Mouse (Mus musculus) liver, embryonic 11.5 days (tissue): ENCODE results near the gene Hoxd9. TPM values are rescaled to one million over a fixed set of nuclear protein-coding genes. Genes with fewer than 3 reads are reported as not detected.

Source experiments
- ATAC-seq: fragments of 200-750 bp; cut with Nextera tagmentation; replicated peaks from 2 replicates; pipeline ENCODE4 v1.8.0; 2017; ENCODE audit warnings: moderate number of reproducible peaks, mild to moderate bottlenecking, moderate TSS enrichment, moderate library complexity; ENCODE audit not compliant: low FRiP score
- DNase-seq: peaks from one replicate; pipeline ENCODE4 v3.0.0-alpha.2; 2017; ENCODE audit warnings: low spot score
- H3K27ac ChIP-seq: fragments of 300-500 bp; sonication (generic); 2 replicates; pipeline ENCODE4 v1.5.1; 2014; ENCODE audit warnings: mild to moderate bottlenecking, low read depth, low read length, control low read depth
- H3K27me3 ChIP-seq: fragments of 300-500 bp; sonication (generic); replicated peaks from 2 replicates; pipeline ENCODE4 v1.6.1; 2014; ENCODE audit warnings: low read length, mixed read lengths; ENCODE audit not compliant: control insufficient read depth, insufficient read depth
- H3K36me3 ChIP-seq: fragments of 300-500 bp; sonication (generic); 2 replicates; pipeline ENCODE4 v1.6.1; 2014; ENCODE audit warnings: mild to moderate bottlenecking, low read length, moderate library complexity, mixed read lengths; ENCODE audit not compliant: control insufficient read depth, insufficient read depth
- H3K4me1 ChIP-seq: fragments of 300-500 bp; sonication (generic); replicated peaks from 2 replicates; pipeline ENCODE4 v1.6.1; 2014; ENCODE audit warnings: low read length, mixed read lengths; ENCODE audit not compliant: control insufficient read depth, insufficient read depth
- H3K4me2 ChIP-seq: fragments of 300-500 bp; sonication (generic); 2 replicates; pipeline ENCODE4 v1.6.1; 2014; ENCODE audit warnings: mild to moderate bottlenecking, control low read depth, moderate library complexity
- H3K4me3 ChIP-seq: fragments of 300-500 bp; sonication (generic); 2 replicates; pipeline ENCODE4 v1.5.1; 2014; ENCODE audit warnings: low read depth, low read length, control low read depth
- H3K9ac ChIP-seq: fragments of 300-500 bp; sonication (generic); 2 replicates; pipeline ENCODE4 v1.6.1; 2014; ENCODE audit warnings: low read depth, low read length, control low read depth
- H3K9me3 ChIP-seq: fragments of 300-500 bp; sonication (generic); 2 replicates; pipeline ENCODE4 v1.6.1; 2016; ENCODE audit warnings: low read length, inconsistent platforms, mixed read lengths; ENCODE audit not compliant: control insufficient read depth
- WGBS: fragments of 180-500 bp; shearing (Covaris S2); extraction: QIAGEN DNeasy Blood & Tissue Kit; methylation state at CpG from one replicate; pipeline ENCODE4 v1.1.7; 2014; 5-methylcytosine and 5-hydroxymethylcytosine counted together
- polyA plus RNA-seq: library from polyadenylated mRNA; unstranded; fragments of >200 nt; fragmentation: Nextera tagmentation; extraction: Ambion mirVana; gene quantifications from 2 replicates; pipeline ENCODE4 v1.2.1, GENCODE M21; 2014

The Hoxd9 gene
- polyA plus RNA-seq, 1 experiment from 2014 or later: 0.22 TPM

- Histone ChIP-seq H3K36me3 (no peaks in the 10 kb centered on the region), H3K4me2 (no peak overlapping the region), H3K4me1 (peaks cover 10% of the 10 kb centered on the region; the same call in 1 of the 2 replicates), H3K9ac (no peak overlapping the region), H3K9me3 (no peaks in the 10 kb centered on the region), H3K4me3 (no peak overlapping the region), H3K27ac (no peak overlapping the region), H3K27me3 (peaks cover 99% of the 10 kb centered on the region)
- no peak for DNase-seq
- ATAC-seq: no peak
- 17% methylated on average over 5 of the region's 5 CpGs for WGBS
Observed at GRCm38 (mm10) chr2:74709465-74710419, 12.2 kb downstream of the Hoxd9 start.

GRCm38 (mm10) chr2:74710929-74711543, 13.5 kb downstream of the Hoxd9 start:
- Histone ChIP-seq H3K27me3 (peaks cover 99% of the 10 kb centered on the region), H3K4me2 (no peak overlapping the region; the same call in 1 of the 2 replicates), H3K4me1 (no peaks in the 10 kb centered on the region; the same call in 1 of the 2 replicates), H3K27ac (no peak overlapping the region), H3K9ac (no peak overlapping the region), H3K4me3 (no peak overlapping the region), H3K9me3 (no peaks in the 10 kb centered on the region), H3K36me3 (no peaks in the 10 kb centered on the region)
- ATAC-seq (no peak), DNase-seq (no peak)
- WGBS: 2% methylated on average over 16 of the region's 16 CpGs

- ATAC-seq (no peak), DNase-seq (no peak)
- H3K9me3 ChIP-seq: no peaks in the 10 kb centered on the region
- no peaks in the 10 kb centered on the region for H3K36me3 ChIP-seq
- WGBS: under 1% methylated on average over 65 of the region's 65 CpGs
- H3K27me3 ChIP-seq: peaks cover 97% of the 10 kb centered on the region
- H3K4me2 ChIP-seq: peak within 1 kb of the TSS; percentile 45
- no peak within 1 kb of the TSS for H3K27ac ChIP-seq
- 0 out of 2 replicates have a peak within 1 kb of the TSS, but pooled peaks have one; percentile 31 for H3K9ac ChIP-seq
- H3K4me1 ChIP-seq: no peaks in the 10 kb centered on the region; the same call in 1 of the 2 replicates
- H3K4me3 ChIP-seq: peak within 1 kb of the TSS; percentile 37
Observed at GRCm38 (mm10) chr2:74711721-74712621, 14.4 kb downstream of the Hoxd9 start, which contains the start of the genes Hoxd3 and Hoxd4. TSS of gene Hoxd3 (plus strand) at chr2:74711927. TSS of gene Hoxd4 (plus strand) at chr2:74711929.

GRCm38 (mm10) chr2:74713239-74714150, 16.0 kb downstream of the Hoxd9 start:
- H3K27me3 ChIP-seq: peaks cover 91% of the 10 kb centered on the region
- H3K9ac ChIP-seq: no peak overlapping the region
- no peak for ATAC-seq
- 17% methylated on average over 19 of the region's 19 CpGs for WGBS
- no peaks in the 10 kb centered on the region for H3K9me3 ChIP-seq
- H3K4me2 ChIP-seq: no peak overlapping the region
- no peak overlapping the region for H3K4me3 ChIP-seq
- no peak for DNase-seq
- H3K27ac ChIP-seq: no peak overlapping the region
- no peaks in the 10 kb centered on the region for H3K36me3 ChIP-seq
- H3K4me1 ChIP-seq: no peaks in the 10 kb centered on the region; the same call in 1 of the 2 replicates

GRCm38 (mm10) chr2:74714156-74714789, 16.7 kb downstream of the Hoxd9 start:
- peaks cover 90% of the 10 kb centered on the region for H3K27me3 ChIP-seq
- no peak for ATAC-seq
- no peak for DNase-seq
- H3K4me1 ChIP-seq: no peaks in the 10 kb centered on the region; the same call in 1 of the 2 replicates
- H3K4me3 ChIP-seq: no peak overlapping the region
- H3K4me2 ChIP-seq: no peak overlapping the region
- WGBS: 8% methylated on average over 18 of the region's 18 CpGs
- no peaks in the 10 kb centered on the region for H3K36me3 ChIP-seq
- no peak overlapping the region for H3K9ac ChIP-seq
- no peaks in the 10 kb centered on the region for H3K9me3 ChIP-seq
- H3K27ac ChIP-seq: no peak overlapping the region

GRCm38 (mm10) chr2:74714881-74715280, 17.4 kb downstream of the Hoxd9 start:
- H3K9ac ChIP-seq: no peak overlapping the region
- H3K36me3 ChIP-seq: no peaks in the 10 kb centered on the region
- peaks cover 89% of the 10 kb centered on the region for H3K27me3 ChIP-seq
- ATAC-seq: no peak
- no peak for DNase-seq
- no peaks in the 10 kb centered on the region for H3K9me3 ChIP-seq
- H3K4me3 ChIP-seq: no peak overlapping the region
- WGBS: 3% methylated on average over 14 of the region's 14 CpGs
- no peaks in the 10 kb centered on the region; the same call in 1 of the 2 replicates for H3K4me1 ChIP-seq
- no peak overlapping the region for H3K4me2 ChIP-seq
- H3K27ac ChIP-seq: no peak overlapping the region

- DNase-seq (peak; percentile 83), ATAC-seq (peak; percentile 74)
- Histone ChIP-seq H3K9ac (no peak overlapping the region), H3K27me3 (peaks cover 89% of the 10 kb centered on the region), H3K4me2 (peak overlapping the region; percentile 49), H3K9me3 (no peaks in the 10 kb centered on the region), H3K36me3 (no peaks in the 10 kb centered on the region), H3K4me1 (no peaks in the 10 kb centered on the region; the same call in 1 of the 2 replicates), H3K27ac (no peak overlapping the region), H3K4me3 (peak overlapping the region; percentile 30; the same call in 1 of the 2 replicates)
- WGBS: 3% methylated on average over 26 of the region's 26 CpGs
Observed at GRCm38 (mm10) chr2:74715504-74716241, 18.1 kb downstream of the Hoxd9 start.
